Mouse (Mus musculus) heart, embryonic 12.5 days (tissue): ENCODE data around the gene Sema4c. TPM values are rescaled to one million over a fixed set of nuclear protein-coding genes. Genes with fewer than 3 reads are reported as not detected.

Source experiments
- ATAC-seq: fragments of 200-750 bp; cut with Nextera tagmentation; 2 replicates; pipeline ENCODE4 v1.8.0; 2017; ENCODE audit warnings: moderate TSS enrichment, moderate library complexity; ENCODE audit not compliant: insufficient number of reproducible peaks, low FRiP score
- H3K27ac ChIP-seq: fragments of 300-500 bp; sonication (generic); 2 replicates; pipeline ENCODE4 v1.5.1; 2016; ENCODE audit warnings: mild to moderate bottlenecking, moderate library complexity; ENCODE audit not compliant: poor library complexity, severe bottlenecking
- H3K27me3 ChIP-seq: fragments of 300-500 bp; sonication (generic); replicated peaks from 2 replicates; pipeline ENCODE4 v1.6.1; 2016; ENCODE audit warnings: mild to moderate bottlenecking, moderate library complexity
- H3K36me3 ChIP-seq: fragments of 300-500 bp; sonication (generic); 2 replicates; pipeline ENCODE4 v1.6.1; 2016; ENCODE audit warnings: mild to moderate bottlenecking, moderate library complexity
- H3K4me1 ChIP-seq: fragments of 300-500 bp; sonication (generic); replicated peaks from 2 replicates; pipeline ENCODE4 v1.6.1; 2016; ENCODE audit warnings: mild to moderate bottlenecking
- H3K4me2 ChIP-seq: fragments of 300-500 bp; sonication (generic); 2 replicates; pipeline ENCODE4 v1.6.1; 2016; ENCODE audit warnings: mild to moderate bottlenecking, moderate library complexity
- H3K4me3 ChIP-seq: fragments of 300-500 bp; sonication (generic); 2 replicates; pipeline ENCODE4 v1.5.1; 2016; ENCODE audit warnings: mild to moderate bottlenecking
- H3K9ac ChIP-seq: fragments of 300-500 bp; sonication (generic); 2 replicates; pipeline ENCODE4 v1.6.1; 2016; ENCODE audit warnings: mild to moderate bottlenecking, moderate library complexity
- H3K9me3 ChIP-seq: fragments of 300-500 bp; sonication (generic); replicated peaks from 2 replicates; pipeline ENCODE4 v1.6.1; 2016; ENCODE audit warnings: mild to moderate bottlenecking, moderate library complexity
- WGBS: fragments of 180-500 bp; shearing (Covaris S2); methylation state at CpG from one replicate; pipeline ENCODE4 v1.1.7; 2016; 5-methylcytosine and 5-hydroxymethylcytosine counted together
- polyA plus RNA-seq: library from polyadenylated mRNA; unstranded; fragments of >200 nt; fragmentation: Nextera tagmentation; extraction: Ambion mirVana; gene quantifications from 2 replicates; pipeline ENCODE4 v1.2.1, GENCODE M21; 2016

The Sema4c gene
- polyA plus RNA-seq, 1 experiment from 2014 or later, result 13.3 TPM

DNA sequence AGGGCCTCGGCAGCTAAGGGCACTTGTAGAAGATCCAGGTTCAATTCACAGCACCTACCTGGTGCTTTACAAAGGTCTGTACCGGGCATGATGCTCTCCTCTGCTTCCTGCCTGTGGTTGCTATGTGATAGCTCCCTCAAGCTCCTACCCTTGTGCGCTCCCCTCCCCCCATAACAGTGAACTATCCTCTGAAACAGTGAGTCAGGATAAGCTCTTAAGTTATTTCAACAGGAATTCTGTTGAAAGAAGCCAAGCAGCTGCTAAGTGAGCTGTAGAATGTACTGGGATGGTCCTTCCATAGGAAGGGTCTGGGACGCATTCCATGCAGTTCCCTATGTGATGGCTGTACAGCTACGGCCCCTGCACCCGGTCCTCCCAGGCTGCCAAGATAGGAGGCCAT lies 24.6 kb downstream of the Sema4c start:
- H3K9ac ChIP-seq, result no peak overlapping the region
- WGBS, result 67% methylated on average over 6 of the region's 6 CpGs
- no peak overlapping the region for H3K4me2 ChIP-seq
- no peak overlapping the region for H3K4me3 ChIP-seq
- H3K9me3 ChIP-seq, result no peaks in the 10 kb centered on the region
- H3K27ac ChIP-seq, result no peak overlapping the region
- peaks cover 66% of the 10 kb centered on the region for H3K4me1 ChIP-seq
- no peak for ATAC-seq
- peaks cover 28% of the 10 kb centered on the region for H3K36me3 ChIP-seq
- H3K27me3 ChIP-seq, result no peaks in the 10 kb centered on the region

DNA sequence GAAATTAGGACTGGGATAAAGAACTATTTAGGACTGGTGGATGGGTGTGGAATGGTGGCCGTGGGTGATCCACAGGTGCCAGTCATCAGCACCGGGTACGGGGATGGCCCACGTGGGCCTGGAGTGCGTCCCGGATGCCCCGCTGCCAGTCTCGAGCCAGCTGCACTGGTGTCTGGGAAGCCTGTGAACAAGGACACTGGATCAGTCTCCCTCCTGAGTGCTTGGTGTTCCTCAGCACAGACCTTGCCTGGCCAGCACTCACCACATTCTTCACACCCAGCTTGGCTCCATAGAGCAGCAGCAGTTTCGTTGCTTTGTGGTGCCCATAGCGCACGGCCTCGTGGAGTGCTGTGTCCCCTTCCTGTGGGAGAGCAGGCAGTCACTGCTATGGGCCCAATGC lies 26.7 kb downstream of the Sema4c start:
- peaks cover 66% of the 10 kb centered on the region for H3K4me1 ChIP-seq
- 0 out of 2 replicates have a peak overlapping the region, but pooled peaks have one; percentile 6 for H3K27ac ChIP-seq
- no peaks in the 10 kb centered on the region for H3K27me3 ChIP-seq
- H3K9ac ChIP-seq, result no peak overlapping the region
- WGBS, result 63% methylated on average over 12 of the region's 12 CpGs
- ATAC-seq, result no peak
- H3K4me3 ChIP-seq, result no peak overlapping the region
- H3K9me3 ChIP-seq, result no peaks in the 10 kb centered on the region
- peaks cover 26% of the 10 kb centered on the region for H3K36me3 ChIP-seq
- H3K4me2 ChIP-seq, result no peak overlapping the region

DNA sequence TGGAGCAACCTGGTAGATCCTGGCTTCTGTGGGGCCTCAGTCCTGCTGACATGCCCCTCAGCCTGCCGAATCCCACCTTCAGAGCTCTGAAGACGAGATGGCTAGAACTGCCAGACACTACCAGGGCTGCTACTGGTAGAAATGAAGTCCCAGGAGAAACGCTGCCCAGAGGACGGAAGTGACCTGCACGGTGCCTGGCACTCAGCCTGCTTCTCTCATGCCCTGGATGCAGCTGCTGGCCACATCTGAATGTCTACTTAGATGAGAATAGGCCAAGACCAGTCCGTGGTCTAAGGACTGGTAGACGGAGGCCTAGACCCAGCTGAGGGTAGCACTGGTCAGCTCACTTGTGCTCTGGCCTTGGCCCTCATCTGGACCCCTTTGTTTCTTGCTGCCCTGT lies 27.2 kb downstream of the Sema4c start:
- H3K36me3 ChIP-seq, result peaks cover 31% of the 10 kb centered on the region
- no peaks in the 10 kb centered on the region for H3K27me3 ChIP-seq
- no peak overlapping the region for H3K4me3 ChIP-seq
- H3K9ac ChIP-seq, result no peak overlapping the region
- H3K4me2 ChIP-seq, result no peak overlapping the region
- H3K27ac ChIP-seq, result no peak overlapping the region
- H3K4me1 ChIP-seq, result peaks cover 61% of the 10 kb centered on the region
- ATAC-seq, result no peak
- 84% methylated on average over 7 of the region's 7 CpGs for WGBS
- no peaks in the 10 kb centered on the region for H3K9me3 ChIP-seq

DNA sequence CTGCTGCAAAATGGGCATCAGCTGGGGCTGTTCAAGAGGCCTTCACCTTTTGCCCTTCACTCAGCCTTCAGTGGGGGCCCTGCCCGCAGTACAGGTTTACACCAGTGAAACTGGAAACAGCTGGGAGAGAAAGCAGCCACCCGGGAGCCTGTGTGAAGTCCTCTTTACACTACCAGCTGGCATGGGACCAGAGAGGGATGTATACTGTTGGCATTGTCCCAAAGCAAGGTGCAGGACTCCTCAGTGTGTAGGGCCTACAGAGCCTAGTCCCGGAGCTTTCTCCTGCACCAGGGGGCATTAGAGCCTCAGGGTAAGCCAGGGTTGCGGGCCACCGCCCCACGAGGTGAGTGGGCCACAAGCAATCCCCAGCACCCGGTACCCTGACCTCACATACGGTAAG lies 27.7 kb downstream of the Sema4c start:
- Histone ChIP-seq H3K27me3 (no peaks in the 10 kb centered on the region), H3K4me1 (peaks cover 56% of the 10 kb centered on the region), H3K4me3 (no peak overlapping the region), H3K36me3 (peaks cover 35% of the 10 kb centered on the region), H3K9ac (no peak overlapping the region), H3K4me2 (no peak overlapping the region), H3K9me3 (no peaks in the 10 kb centered on the region), H3K27ac (peak overlapping the region; percentile 19; the same call in 1 of the 2 replicates)
- 82% methylated on average over 8 of the region's 8 CpGs for WGBS
- 0 out of 2 replicates have a peak, but pooled peaks have one; percentile 15 for ATAC-seq

DNA sequence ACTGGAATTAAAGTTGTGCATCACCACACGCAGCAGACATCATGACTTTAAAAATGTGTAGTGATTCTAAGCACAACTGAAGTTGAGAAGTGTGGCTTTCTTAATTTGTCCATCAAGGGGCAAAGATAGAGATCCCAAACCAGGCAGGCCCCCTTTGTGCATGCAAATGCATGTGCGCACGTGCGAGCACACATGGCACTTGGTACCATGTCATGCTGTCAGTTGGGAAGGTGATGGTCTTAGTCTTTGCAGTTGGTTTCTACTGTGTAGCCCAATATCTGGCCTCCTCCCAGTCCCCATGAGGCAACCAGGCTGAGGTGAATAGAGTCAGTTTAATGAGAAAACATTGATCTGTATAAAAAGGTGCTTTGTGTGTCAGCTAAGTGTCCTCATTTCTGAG lies 28.3 kb downstream of the Sema4c start:
- Histone ChIP-seq H3K36me3 (peaks cover 41% of the 10 kb centered on the region), H3K4me3 (no peak overlapping the region), H3K9ac (no peak overlapping the region), H3K27ac (no peak overlapping the region), H3K9me3 (no peaks in the 10 kb centered on the region), H3K4me2 (no peak overlapping the region), H3K4me1 (peaks cover 50% of the 10 kb centered on the region), H3K27me3 (no peaks in the 10 kb centered on the region)
- no peak for ATAC-seq
- WGBS, result 88% methylated on average over 4 of the region's 4 CpGs

DNA sequence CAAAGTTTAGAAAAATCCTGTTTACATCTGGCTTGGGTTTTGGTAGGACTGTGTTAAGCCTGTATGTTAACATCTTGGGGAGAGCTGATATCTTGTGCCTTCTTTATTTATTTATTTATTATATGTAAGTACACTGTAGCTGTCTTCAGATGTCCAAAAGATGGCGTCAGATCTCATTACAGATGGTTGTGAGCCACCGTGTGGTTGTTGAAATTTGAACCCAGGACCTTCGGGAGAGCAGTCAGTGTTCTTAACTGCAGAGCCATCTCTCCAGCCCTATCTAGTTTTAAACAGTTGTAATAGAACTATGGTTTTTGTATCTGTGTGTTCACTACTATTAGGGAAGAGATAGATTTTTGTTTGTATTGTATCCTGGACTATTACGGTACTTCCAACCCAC lies 28.9 kb downstream of the Sema4c start:
- 82% methylated on average over 4 of the region's 4 CpGs for WGBS
- Histone ChIP-seq H3K27me3 (no peaks in the 10 kb centered on the region), H3K27ac (no peak overlapping the region), H3K9ac (no peak overlapping the region), H3K4me3 (no peak overlapping the region), H3K4me2 (no peak overlapping the region), H3K9me3 (no peaks in the 10 kb centered on the region), H3K36me3 (peaks cover 47% of the 10 kb centered on the region), H3K4me1 (peaks cover 47% of the 10 kb centered on the region)
- ATAC-seq, result no peak

DNA sequence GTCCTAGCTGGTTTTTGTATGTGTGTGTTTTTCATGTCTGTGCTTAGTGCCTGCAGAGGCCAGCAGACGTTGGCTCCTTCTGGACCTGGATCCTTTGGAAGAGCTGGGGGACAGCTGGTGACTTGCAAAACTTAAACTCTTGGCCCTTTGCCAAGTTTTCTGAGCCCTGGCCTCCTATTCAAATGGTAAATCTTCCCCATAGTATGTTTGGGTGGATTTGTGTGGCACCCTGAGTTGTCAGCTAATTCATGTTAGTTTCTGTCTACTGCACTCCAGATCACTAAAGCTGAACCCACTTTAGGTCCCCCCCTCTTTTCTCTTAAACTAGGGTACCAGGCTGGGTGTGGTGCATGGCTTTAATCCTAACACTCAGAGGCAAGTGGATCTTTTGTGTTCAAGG lies 29.8 kb downstream of the Sema4c start:
- WGBS, result 20% methylated on average over 1 of the region's 1 CpGs
- ATAC-seq, result no peak
- H3K36me3 ChIP-seq, result peaks cover 55% of the 10 kb centered on the region

DNA sequence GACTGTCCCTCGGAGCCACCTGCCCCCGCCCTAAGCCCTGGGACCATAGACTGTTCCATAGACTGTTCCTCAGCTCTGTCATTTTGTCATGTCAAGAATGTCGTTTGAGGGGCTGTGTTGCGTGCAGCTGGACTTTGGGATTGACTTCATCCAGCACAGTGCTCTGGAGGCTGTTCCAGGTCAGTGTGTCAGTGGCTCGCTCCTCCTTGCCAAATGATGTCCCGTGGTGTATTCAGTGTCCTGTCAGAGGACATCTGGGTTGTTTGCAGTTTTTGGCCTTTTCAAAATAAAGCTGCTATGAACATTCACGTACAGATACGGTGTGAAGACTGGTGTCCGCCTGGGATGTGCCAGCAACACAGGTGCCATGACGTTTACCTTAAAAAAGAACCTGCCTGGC lies 31.2 kb downstream of the Sema4c start:
- Histone ChIP-seq H3K27me3 (no peaks in the 10 kb centered on the region), H3K4me1 (peaks cover 53% of the 10 kb centered on the region), H3K36me3 (peaks cover 64% of the 10 kb centered on the region), H3K9me3 (no peaks in the 10 kb centered on the region), H3K4me3 (no peak overlapping the region), H3K27ac (no peak overlapping the region), H3K4me2 (no peak overlapping the region), H3K9ac (no peak overlapping the region)
- no peak for ATAC-seq
- WGBS, result 89% methylated on average over 10 of the region's 10 CpGs

More for the DNA sequence above, 29.8 kb downstream of the Sema4c start:
- Histone ChIP-seq H3K4me1 (peaks cover 47% of the 10 kb centered on the region), H3K9ac (no peak overlapping the region), H3K4me3 (no peak overlapping the region), H3K9me3 (no peaks in the 10 kb centered on the region), H3K4me2 (no peak overlapping the region), H3K27ac (no peak overlapping the region), H3K27me3 (no peaks in the 10 kb centered on the region)

DNA sequence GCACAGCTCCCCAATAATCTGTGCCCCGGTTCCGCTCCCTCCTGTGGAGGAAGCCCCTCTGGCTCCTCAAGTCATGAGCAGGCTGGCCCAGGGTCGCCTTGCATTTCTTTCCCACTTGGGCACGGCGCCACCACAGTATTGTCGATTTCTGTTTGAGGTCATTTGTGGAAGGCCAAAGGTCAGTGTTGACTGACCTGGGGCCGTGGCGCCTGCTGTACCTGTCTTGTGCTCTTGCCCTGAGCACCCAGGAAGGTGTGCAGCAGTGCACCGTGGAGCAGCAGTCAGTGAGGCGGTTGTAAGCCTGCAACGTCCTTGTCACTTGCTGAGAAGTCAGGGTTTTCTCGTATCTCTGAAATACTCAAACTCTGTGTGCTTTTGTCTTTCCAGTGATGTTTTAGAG lies 32.4 kb downstream of the Sema4c start:
- H3K27me3 ChIP-seq, result no peaks in the 10 kb centered on the region
- no peak for ATAC-seq
- 91% methylated on average over 12 of the region's 12 CpGs for WGBS

DNA sequence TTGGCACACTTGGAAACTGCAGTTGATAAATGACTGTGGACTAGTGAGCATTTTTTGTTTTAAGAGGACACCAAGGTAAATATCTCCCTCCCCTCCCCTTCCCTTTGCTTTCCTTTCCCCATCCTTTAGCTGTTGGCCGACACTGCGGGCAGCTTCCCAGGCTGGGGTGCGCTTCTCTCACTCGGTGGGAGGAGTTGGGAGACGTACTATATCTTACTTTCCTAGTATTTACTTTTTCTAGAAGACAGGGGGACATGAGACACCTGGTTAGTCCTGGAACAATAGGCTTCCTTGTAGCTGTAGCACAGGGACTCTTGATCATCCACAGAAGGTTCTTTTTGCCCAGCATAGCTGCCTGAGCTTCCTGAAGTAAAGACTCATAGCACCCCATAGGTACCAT lies 34.1 kb downstream of the Sema4c start:
- no peak overlapping the region for H3K4me2 ChIP-seq

More for the DNA sequence above, 32.4 kb downstream of the Sema4c start:
- H3K4me2 ChIP-seq, result no peak overlapping the region
- H3K4me3 ChIP-seq, result no peak overlapping the region
- H3K4me1 ChIP-seq, result peaks cover 41% of the 10 kb centered on the region
- no peak overlapping the region for H3K9ac ChIP-seq
- peaks cover 66% of the 10 kb centered on the region for H3K36me3 ChIP-seq
- no peak overlapping the region for H3K27ac ChIP-seq
- H3K9me3 ChIP-seq, result no peaks in the 10 kb centered on the region

DNA sequence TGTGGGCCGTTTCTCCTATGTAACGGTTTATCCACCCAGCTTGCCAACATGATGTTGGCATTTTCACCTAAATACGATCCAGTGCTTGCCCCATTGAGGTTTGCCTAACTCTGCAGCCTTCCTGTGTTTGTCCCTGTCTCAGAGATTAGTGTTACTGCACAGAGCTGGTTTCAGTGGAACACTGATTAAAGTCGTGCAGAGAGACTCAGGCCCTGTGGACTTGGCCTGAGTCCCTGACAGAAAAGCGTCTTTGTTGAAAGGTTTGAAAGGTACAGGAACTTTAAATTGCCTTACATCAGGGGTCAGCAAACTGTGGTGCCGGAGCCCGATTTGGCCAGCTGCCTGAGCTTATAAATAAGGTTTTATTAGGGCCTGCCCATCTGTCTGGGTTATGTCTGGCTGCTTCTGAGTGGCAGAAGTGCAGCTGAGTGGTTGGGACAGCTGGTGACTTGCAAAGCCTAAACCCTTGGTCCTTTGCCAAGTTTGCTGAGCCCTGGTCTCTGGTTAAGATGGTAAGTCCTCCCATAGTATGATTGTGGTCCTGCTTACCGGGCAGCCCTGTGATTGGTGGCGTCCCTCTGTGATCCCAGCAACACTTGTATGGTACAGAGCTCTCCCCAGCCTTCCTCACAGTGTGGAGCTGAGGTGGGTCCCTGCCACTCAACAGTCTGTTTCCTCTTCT lies 34.7 kb downstream of the Sema4c start:
- ATAC-seq, result peak; percentile 55
- Histone ChIP-seq H3K4me1 (peaks cover 30% of the 10 kb centered on the region), H3K27ac (peak overlapping the region; percentile 65), H3K9me3 (no peaks in the 10 kb centered on the region), H3K9ac (no peak overlapping the region), H3K27me3 (no peaks in the 10 kb centered on the region), H3K4me3 (no peak overlapping the region), H3K36me3 (peaks cover 81% of the 10 kb centered on the region), H3K4me2 (no peak overlapping the region)
- 60% methylated on average over 9 of the region's 9 CpGs for WGBS

More for the DNA sequence above, 34.1 kb downstream of the Sema4c start:
- Histone ChIP-seq H3K27ac (peak overlapping the region; percentile 65), H3K27me3 (no peaks in the 10 kb centered on the region), H3K4me1 (peaks cover 31% of the 10 kb centered on the region), H3K36me3 (peaks cover 76% of the 10 kb centered on the region), H3K9ac (no peak overlapping the region), H3K4me3 (no peak overlapping the region), H3K9me3 (no peaks in the 10 kb centered on the region)
- no peak for ATAC-seq
- 76% methylated on average over 5 of the region's 5 CpGs for WGBS

DNA sequence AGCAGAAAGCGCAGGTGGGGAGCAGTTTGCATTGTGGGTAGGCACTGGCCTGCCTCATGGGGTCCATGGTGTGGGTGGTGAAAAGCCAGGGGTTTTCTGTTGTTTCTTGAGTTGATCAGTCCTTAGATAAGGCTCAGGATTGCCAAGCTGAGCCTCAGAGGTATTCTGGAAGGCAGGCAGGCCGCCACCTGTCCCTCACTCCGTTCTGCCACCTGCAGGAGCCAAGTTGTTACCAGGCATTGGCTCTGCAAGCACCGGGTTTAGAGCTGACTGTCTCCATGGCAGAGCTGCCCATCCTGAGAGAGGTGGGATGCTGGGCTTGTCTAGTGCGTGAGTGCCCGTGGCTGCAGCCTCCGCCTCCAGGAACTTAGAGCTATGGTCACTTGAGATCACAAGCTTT lies 35.9 kb downstream of the Sema4c start:
- 93% methylated on average over 7 of the region's 7 CpGs for WGBS
- peaks cover 90% of the 10 kb centered on the region for H3K36me3 ChIP-seq
- H3K27ac ChIP-seq, result no peak overlapping the region
- H3K9ac ChIP-seq, result no peak overlapping the region
- H3K4me1 ChIP-seq, result peaks cover 36% of the 10 kb centered on the region
- no peak overlapping the region for H3K4me3 ChIP-seq
- H3K4me2 ChIP-seq, result no peak overlapping the region
- H3K9me3 ChIP-seq, result no peaks in the 10 kb centered on the region
- no peak for ATAC-seq
- no peaks in the 10 kb centered on the region for H3K27me3 ChIP-seq
